Comparison of ENCODE assay signal across 8 mouse cellular contexts in the genomic region with DNA sequence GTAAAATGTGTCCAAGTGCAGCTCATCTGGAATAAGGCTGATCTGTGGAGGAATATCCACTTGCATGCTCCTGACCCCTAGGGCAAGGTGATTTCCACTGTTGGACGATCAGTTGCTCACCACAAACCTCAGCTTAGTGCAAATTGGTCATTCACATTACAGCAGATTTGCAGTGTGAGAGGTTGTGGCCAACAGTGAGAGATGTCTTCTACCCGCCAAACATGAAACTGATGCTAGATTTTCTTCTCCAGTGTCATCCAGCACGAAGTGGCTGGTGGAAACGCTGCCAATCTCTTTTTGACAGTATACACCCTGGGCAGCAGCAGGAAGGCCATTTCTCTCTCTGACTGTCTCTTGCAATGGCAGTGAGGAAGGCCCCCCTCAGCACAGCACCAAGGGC. TPM values are rescaled to one million over a fixed set of nuclear protein-coding genes. Genes with fewer than 3 reads are reported as not detected.
A peak's percentile ranks its signal among the peaks of the same experiment; 100 is the strongest.
DNase-seq lines count a peak whose midpoint lies in the region; ATAC-seq lines count a peak whose summit lies in the region.

No protein-coding gene starts in this region.

- H3K36me3 ChIP-seq in heart, embryonic 12.5 days, result peaks cover 6% of the 10 kb centered on the region; the same call in 1 of the 2 replicates
- H3K36me3 ChIP-seq in embryonic facial prominence, embryonic 14.5 days (ENCODE audit: control insufficient read depth, insufficient read depth, low read length), result peaks cover 11% of the 10 kb centered on the region
- H3K36me3 ChIP-seq in limb, embryonic 13.5 days, result peaks cover 9% of the 10 kb centered on the region
- no peaks in the 10 kb centered on the region for H3K36me3 ChIP-seq in stomach, embryonic 16.5 days (ENCODE audit: control insufficient read depth, insufficient read depth, low read length)

- H3K27ac ChIP-seq in heart, embryonic 12.5 days (ENCODE audit: poor library complexity, severe bottlenecking), result no peak overlapping the region
- H3K27ac ChIP-seq in embryonic facial prominence, embryonic 14.5 days (replicated peaks; ENCODE audit: low read depth, low read length), result peak overlapping the region; percentile 94; the same call in 1 of the 2 replicates
- peak overlapping the region; percentile 93; the same call in 1 of the 2 replicates for H3K27ac ChIP-seq in limb, embryonic 13.5 days
- H3K27ac ChIP-seq in stomach, embryonic 16.5 days (ENCODE audit: low read length), result no peak overlapping the region

- H3K27me3 ChIP-seq in heart, embryonic 12.5 days (replicated peaks), result no peaks in the 10 kb centered on the region
- H3K27me3 ChIP-seq in embryonic facial prominence, embryonic 14.5 days (replicated peaks; ENCODE audit: control insufficient read depth, insufficient read depth, low read length), result no peaks in the 10 kb centered on the region
- H3K27me3 ChIP-seq in limb, embryonic 13.5 days, result no peaks in the 10 kb centered on the region
- no peaks in the 10 kb centered on the region for H3K27me3 ChIP-seq in stomach, embryonic 16.5 days (ENCODE audit: control insufficient read depth, insufficient read depth, low read length)

- no peak for DNase-seq in heart, postnatal 25 days (ENCODE audit: low spot score)
- peak; percentile 23 for DNase-seq in CD4-positive helper T cell, adult 2 months (ENCODE audit: low read depth, low spot score)
- DNase-seq in embryonic facial prominence, embryonic 14.5 days (ENCODE audit: low spot score), result no peak
- no peak for DNase-seq in urinary bladder, postnatal 4 days (ENCODE audit: low spot score in 2 of 2)
- DNase-seq in ovary, postnatal 36 days (ENCODE audit: low spot score), result no peak

- H3K4me3 ChIP-seq in heart, embryonic 12.5 days, result peak overlapping the region; percentile 86; the same call in 1 of the 2 replicates
- H3K4me3 ChIP-seq in embryonic facial prominence, embryonic 14.5 days (ENCODE audit: low read depth, low read length), result no peak overlapping the region
- peak overlapping the region; percentile 97 for H3K4me3 ChIP-seq in limb, embryonic 13.5 days
- peak overlapping the region; percentile 82 for H3K4me3 ChIP-seq in stomach, embryonic 16.5 days (replicated peaks; ENCODE audit: low read length)

- peak overlapping the region; percentile 80 for H3K4me2 ChIP-seq in heart, embryonic 12.5 days
- H3K4me2 ChIP-seq in embryonic facial prominence, embryonic 14.5 days (ENCODE audit: low read depth, low read length), result peak overlapping the region; percentile 60
- peak overlapping the region; percentile 80 for H3K4me2 ChIP-seq in limb, embryonic 13.5 days (replicated peaks)
- peak overlapping the region; percentile 81 for H3K4me2 ChIP-seq in stomach, embryonic 16.5 days (ENCODE audit: low read depth, low read length)

- ATAC-seq in heart, embryonic 12.5 days (ENCODE audit: insufficient number of reproducible peaks, low FRiP score), result no peak
- ATAC-seq in embryonic facial prominence, embryonic 14.5 days (ENCODE audit: low read depth), result no peak
- no peak for ATAC-seq in limb, embryonic 13.5 days (ENCODE audit: low FRiP score, low read depth)
- ATAC-seq in stomach, embryonic 16.5 days (ENCODE audit: insufficient read depth, low FRiP score), result no peak

- H3K4me1 ChIP-seq in heart, embryonic 12.5 days (replicated peaks), result peaks cover 23% of the 10 kb centered on the region
- H3K4me1 ChIP-seq in embryonic facial prominence, embryonic 14.5 days (ENCODE audit: control insufficient read depth, insufficient read depth, low read length), result peaks cover 20% of the 10 kb centered on the region
- peaks cover 28% of the 10 kb centered on the region for H3K4me1 ChIP-seq in limb, embryonic 13.5 days
- peaks cover 21% of the 10 kb centered on the region for H3K4me1 ChIP-seq in stomach, embryonic 16.5 days (ENCODE audit: control insufficient read depth, insufficient read depth, low read length)

- intact Hi-C loops in heart, postnatal 25 days (cut with DNase I), result loop anchor here (2.0 to 5.0 kb wide), 3 partner anchors 53 to 98 kb away; a partner anchor contains a TSS

- 86% methylated on average over 4 of the region's 4 CpGs for WGBS in heart, embryonic 12.5 days
- WGBS in embryonic facial prominence, embryonic 14.5 days, result 79% methylated on average over 4 of the region's 4 CpGs
- 82% methylated on average over 4 of the region's 4 CpGs for WGBS in limb, embryonic 13.5 days
- WGBS in stomach, embryonic 16.5 days, result 79% methylated on average over 4 of the region's 4 CpGs

- no peak overlapping the region for H3K9ac ChIP-seq in heart, embryonic 12.5 days
- H3K9ac ChIP-seq in embryonic facial prominence, embryonic 14.5 days (ENCODE audit: low read depth, low read length), result peak overlapping the region; percentile 98
- H3K9ac ChIP-seq in limb, embryonic 13.5 days, result peak overlapping the region; percentile 98
- peak overlapping the region; percentile 92 for H3K9ac ChIP-seq in stomach, embryonic 16.5 days (ENCODE audit: low read length)

- no peaks in the 10 kb centered on the region for H3K9me3 ChIP-seq in heart, embryonic 12.5 days (replicated peaks)
- H3K9me3 ChIP-seq in embryonic facial prominence, embryonic 14.5 days (ENCODE audit: control insufficient read depth, low read length), result no peaks in the 10 kb centered on the region
- H3K9me3 ChIP-seq in limb, embryonic 13.5 days, result no peaks in the 10 kb centered on the region
- no peaks in the 10 kb centered on the region for H3K9me3 ChIP-seq in stomach, embryonic 16.5 days (replicated peaks; ENCODE audit: control insufficient read depth, low read length)

RNA-seq across cellular contexts. Expression of a gene that starts 0.8 kb away (rescaled TPM):
- 142 and 144 TPM in 2 replicates for polyA plus RNA-seq in heart, embryonic 12.5 days (2016; fragmentation: Nextera tagmentation; extraction: Ambion mirVana)
- 100 to 1,000 TPM; 103 to 105 TPM for total RNA-seq in heart, postnatal 25 days (2021)
- 124 and 133 TPM in 2 replicates for polyA plus RNA-seq in embryonic facial prominence, embryonic 14.5 days (2014; fragmentation: Nextera tagmentation; extraction: Ambion mirVana)
- 160 TPM in 2 replicates for polyA plus RNA-seq in limb, embryonic 13.5 days (2015; fragmentation: Nextera tagmentation; extraction: Ambion mirVana)
- polyA plus RNA-seq in stomach, embryonic 16.5 days (2015; fragmentation: Nextera tagmentation; extraction: Ambion mirVana), result 74.8 and 87.2 TPM in 2 replicates

RNA-seq across cellular contexts. Expression of a gene that starts 54.7 kb away (rescaled TPM):
- 7.7 and 8.0 TPM in 2 replicates for polyA plus RNA-seq in heart, embryonic 12.5 days (2016; fragmentation: Nextera tagmentation; extraction: Ambion mirVana)
- 10 to 100 TPM; 26.5 to 28.7 TPM for total RNA-seq in heart, postnatal 25 days (2021)
- 9.0 and 9.8 TPM in 2 replicates for polyA plus RNA-seq in embryonic facial prominence, embryonic 14.5 days (2014; fragmentation: Nextera tagmentation; extraction: Ambion mirVana)
- polyA plus RNA-seq in limb, embryonic 13.5 days (2015; fragmentation: Nextera tagmentation; extraction: Ambion mirVana), result 6.5 and 9.6 TPM in 2 replicates
- polyA plus RNA-seq in stomach, embryonic 16.5 days (2015; fragmentation: Nextera tagmentation; extraction: Ambion mirVana), result 7.2 and 7.3 TPM in 2 replicates

Comparison
In these comparisons a context has a peak if more than half of its experiments do, and no peak if none do; other contexts are left out.
1. H3K27ac ChIP-seq: peak in embryonic facial prominence, embryonic 14.5 days (single experiment) and limb, embryonic 13.5 days (single experiment); none in heart, embryonic 12.5 days (single experiment) and stomach, embryonic 16.5 days (single experiment).
2. Peak in every context shown above with its lines, with median percentiles within 50 percentile points of each other: H3K4me2 ChIP-seq.